In the genomic region with DNA sequence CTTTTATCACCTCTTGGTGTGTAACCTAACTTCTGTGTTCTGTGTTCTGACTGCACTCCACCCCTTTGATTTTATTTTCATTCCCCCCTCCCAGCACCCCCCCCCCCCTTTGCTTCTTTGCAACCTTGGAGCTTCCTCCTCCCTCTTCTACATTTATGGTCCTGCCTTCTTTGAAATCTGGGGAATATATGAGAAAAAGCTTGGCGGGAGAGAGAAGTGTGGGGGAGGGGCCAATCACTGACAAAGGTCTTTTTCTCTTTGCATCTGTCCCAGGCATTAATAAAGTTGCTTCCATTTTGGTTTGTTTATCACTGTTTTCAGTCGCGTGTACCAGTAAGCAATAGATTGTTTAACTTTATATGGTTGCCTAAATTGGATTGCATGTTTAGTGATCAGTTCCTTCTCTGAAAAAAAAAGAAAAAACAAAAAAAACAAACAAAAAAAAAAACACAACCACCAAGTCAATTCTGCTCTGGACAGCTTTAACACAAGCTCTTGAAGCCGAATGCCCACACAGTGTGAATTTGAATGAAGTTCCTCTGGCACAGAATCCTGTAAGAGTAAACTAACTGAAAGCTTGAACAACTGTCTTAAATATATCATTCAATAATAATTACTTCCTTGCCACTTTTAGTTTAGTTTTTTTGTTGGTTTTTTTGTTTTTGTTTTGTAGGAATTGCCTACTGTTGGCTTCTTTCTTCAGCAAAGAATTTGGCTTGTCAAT, we compare ENCODE assay signal across 12 mouse cellular contexts. TPM values are rescaled to one million over a fixed set of nuclear protein-coding genes. Genes with fewer than 3 reads are reported as not detected.
DNase-seq lines count a peak whose midpoint lies in the region; ATAC-seq and TF ChIP-seq lines count a peak whose summit lies in the region.
"Had no signal": no experiment of that assay in that cellular context is flagged by ENCODE, and none has a peak within 500 bp of the region (broad histone marks: within the 10 kb centered on the region; RNA-seq: fewer than 3 reads in every experiment).

No protein-coding gene starts in this region.

- TF ChIP-seq CTCF in E14TG2a.4 (conservative IDR thresholded peaks at IDR 0.05; ENCODE audit: low read length) = no peak

- intact Hi-C loops in heart, postnatal 14 days (cut with DNase I) = no loop called here

- DNase-seq in heart, embryonic 10.5 days (ENCODE audit: low spot score) = no peak
- DNase-seq in heart, postnatal 14 days = no peak
- no peak for DNase-seq in adrenal gland, adult (ENCODE audit: inconsistent age in 2 of 2, low spot score in 1 of 2)
- no peak for DNase-seq in kidney, adult 18-20 months
- DNase-seq in frontal cortex, postnatal 14 days (ENCODE audit: low spot score in 2 of 2) = no peak
- DNase-seq: cerebellum, adult 11 months; kidney, adult 8-10 months had no signal

- WGBS in heart, embryonic 10.5 days = 25% methylated on average over 4 of the region's 4 CpGs
- 13% methylated on average over 4 of the region's 4 CpGs for WGBS in forebrain, embryonic 15.5 days
- WGBS in limb, embryonic 15.5 days = 20% methylated on average over 4 of the region's 4 CpGs

- H3K4me2 ChIP-seq in forebrain, embryonic 15.5 days (replicated peaks) = peak overlapping the region; percentile 80
- peak overlapping the region; percentile 94 for H3K4me2 ChIP-seq in limb, embryonic 15.5 days

- H3K9me3 ChIP-seq in heart, embryonic 10.5 days = no peaks in the 10 kb centered on the region
- no peaks in the 10 kb centered on the region for H3K9me3 ChIP-seq in E14TG2a.4 (ENCODE audit: low read length)
- no peaks in the 10 kb centered on the region for H3K9me3 ChIP-seq in forebrain, embryonic 15.5 days
- no peaks in the 10 kb centered on the region for H3K9me3 ChIP-seq in limb, embryonic 15.5 days

- H3K36me3 ChIP-seq in heart, embryonic 10.5 days = no peaks in the 10 kb centered on the region
- H3K36me3 ChIP-seq in E14TG2a.4 (ENCODE audit: insufficient read depth, low read length) = no peaks in the 10 kb centered on the region
- no peaks in the 10 kb centered on the region for H3K36me3 ChIP-seq in forebrain, embryonic 15.5 days
- H3K36me3 ChIP-seq in limb, embryonic 15.5 days = no peaks in the 10 kb centered on the region

- ATAC-seq in forebrain, embryonic 15.5 days (replicated peaks) = no peak
- no peak for ATAC-seq in limb, embryonic 15.5 days (ENCODE audit: insufficient number of reproducible peaks, low FRiP score, low TSS enrichment, low read depth)

- H3K27me3 ChIP-seq in heart, embryonic 10.5 days (ENCODE audit: insufficient read depth, poor library complexity, severe bottlenecking) = peaks cover 40% of the 10 kb centered on the region
- peaks cover 57% of the 10 kb centered on the region for H3K27me3 ChIP-seq in E14TG2a.4 (ENCODE audit: insufficient read depth, low read length)
- H3K27me3 ChIP-seq in forebrain, embryonic 15.5 days = no peaks in the 10 kb centered on the region
- H3K27me3 ChIP-seq in limb, embryonic 15.5 days = peaks cover 36% of the 10 kb centered on the region

- no peak overlapping the region for H3K27ac ChIP-seq in heart, embryonic 10.5 days
- H3K27ac ChIP-seq in forebrain, embryonic 15.5 days (replicated peaks) = peak overlapping the region; percentile 46; the same call in 1 of the 2 replicates
- no peak overlapping the region for H3K27ac ChIP-seq in limb, embryonic 15.5 days
- H3K27ac ChIP-seq: liver, embryonic 14.5 days had no signal

- H3K4me3 ChIP-seq in heart, embryonic 10.5 days = peak overlapping the region; percentile 67; the same call in 1 of the 2 replicates
- H3K4me3 ChIP-seq in E14TG2a.4 (replicated peaks; ENCODE audit: low read length) = peak overlapping the region; percentile 73; the same call in 1 of the 2 replicates
- peak overlapping the region; percentile 57 for H3K4me3 ChIP-seq in forebrain, embryonic 15.5 days
- H3K4me3 ChIP-seq in limb, embryonic 15.5 days = peak overlapping the region; percentile 66

- H3K9ac ChIP-seq in forebrain, embryonic 15.5 days (replicated peaks) = peak overlapping the region; percentile 73
- H3K9ac ChIP-seq in limb, embryonic 15.5 days = no peak overlapping the region
- H3K9ac ChIP-seq: liver, embryonic 14.5 days had no signal

- peaks cover 36% of the 10 kb centered on the region for H3K4me1 ChIP-seq in heart, embryonic 10.5 days
- H3K4me1 ChIP-seq in E14TG2a.4 (replicated peaks; ENCODE audit: low read depth, low read length) = peaks cover 41% of the 10 kb centered on the region
- H3K4me1 ChIP-seq in forebrain, embryonic 15.5 days = peaks cover 43% of the 10 kb centered on the region
- H3K4me1 ChIP-seq in limb, embryonic 15.5 days = peaks cover 35% of the 10 kb centered on the region

RNA-seq across cellular contexts. Expression of a gene that starts 4.0 kb away (rescaled TPM):
- 0.22 and 0.40 TPM in 2 replicates for polyA plus RNA-seq in heart, embryonic 10.5 days (2016; fragmentation: Nextera tagmentation; extraction: Ambion mirVana)
- under 1 TPM in 1 of 2 experiments, not detected in 1; 0.10 TPM for total RNA-seq in heart, postnatal 14 days (2021)
- polyA plus RNA-seq in forebrain, embryonic 15.5 days (2015; fragmentation: Nextera tagmentation; extraction: Ambion mirVana) = 12.5 and 13.8 TPM in 2 replicates
- 4.1 and 6.2 TPM in 2 replicates for polyA plus RNA-seq in limb, embryonic 15.5 days (2015; fragmentation: Nextera tagmentation; extraction: Ambion mirVana)
- total RNA-seq: neutrophil, adult 5-6 weeks had no signal
